Mouse (Mus musculus) midbrain, embryonic 16.5 days (tissue): Measurements from ENCODE around the gene Odf2l. TPM values are rescaled to one million over a fixed set of nuclear protein-coding genes. Genes with fewer than 3 reads are reported as not detected.

Experiments
- ATAC-seq: fragments of 200-750 bp; cut with Nextera tagmentation; 2 replicates; pipeline ENCODE4 v1.8.0; 2017; ENCODE audit warnings: moderate TSS enrichment
- H3K27ac ChIP-seq: fragments of 300-500 bp; sonication (generic); 2 replicates; pipeline ENCODE4 v1.5.1; 2014; ENCODE audit warnings: mild to moderate bottlenecking, low read length, mixed read lengths
- H3K27me3 ChIP-seq: fragments of 300-500 bp; sonication (generic); 2 replicates; pipeline ENCODE4 v1.6.1; 2014; ENCODE audit warnings: low read depth, low read length, mixed read lengths; ENCODE audit not compliant: control insufficient read depth, insufficient read depth
- H3K36me3 ChIP-seq: fragments of 300-500 bp; sonication (generic); 2 replicates; pipeline ENCODE4 v1.6.1; 2014; ENCODE audit warnings: mild to moderate bottlenecking, low read length, moderate library complexity, mixed read lengths; ENCODE audit not compliant: control insufficient read depth, insufficient read depth
- H3K4me1 ChIP-seq: fragments of 300-500 bp; sonication (generic); 2 replicates; pipeline ENCODE4 v1.6.1; 2014; ENCODE audit warnings: mild to moderate bottlenecking, low read length, mixed read lengths; ENCODE audit not compliant: control insufficient read depth, insufficient read depth
- H3K4me2 ChIP-seq: fragments of 300-500 bp; sonication (generic); 2 replicates; pipeline ENCODE4 v1.6.1; 2014; ENCODE audit warnings: mild to moderate bottlenecking, low read length, mixed read lengths
- H3K4me3 ChIP-seq: fragments of 300-500 bp; sonication (generic); 2 replicates; pipeline ENCODE4 v1.5.1; 2014; ENCODE audit warnings: low read depth, mild to moderate bottlenecking, low read length, moderate library complexity, mixed read lengths
- H3K9ac ChIP-seq: fragments of 300-500 bp; sonication (generic); 2 replicates; pipeline ENCODE4 v1.6.1; 2014; ENCODE audit warnings: low read depth, low read length, mixed read lengths
- H3K9me3 ChIP-seq: fragments of 300-500 bp; sonication (generic); replicated peaks from 2 replicates; pipeline ENCODE4 v1.6.1; 2014; ENCODE audit warnings: mild to moderate bottlenecking, low read length, mixed read lengths; ENCODE audit not compliant: control insufficient read depth, poor library complexity, severe bottlenecking
- WGBS: fragments of 180-500 bp; shearing (Covaris S2); extraction: QIAGEN DNeasy Blood & Tissue Kit; methylation state at CpG from one replicate; pipeline ENCODE4 v1.1.7; 2014; 5-methylcytosine and 5-hydroxymethylcytosine counted together
- polyA plus RNA-seq: library from polyadenylated mRNA; unstranded; fragments of >200 nt; fragmentation: Nextera tagmentation; extraction: Ambion mirVana; gene quantifications from 2 replicates; pipeline ENCODE4 v1.2.1, GENCODE M21; 2015

Odf2l gene
- polyA plus RNA-seq, 1 experiment from 2014 or later, result 13.7 TPM

GRCm38 (mm10) chr3:145151092-145151491 lies 32.7 kb downstream of the Odf2l start:
- Histone ChIP-seq H3K9me3 (no peaks in the 10 kb centered on the region), H3K4me3 (no peak overlapping the region), H3K9ac (no peak overlapping the region), H3K27me3 (no peaks in the 10 kb centered on the region), H3K4me2 (no peak overlapping the region), H3K4me1 (no peaks in the 10 kb centered on the region), H3K36me3 (peaks cover 5% of the 10 kb centered on the region; the same call in 1 of the 2 replicates), H3K27ac (no peak overlapping the region)
- no peak for ATAC-seq
- WGBS, result 93% methylated on average over 7 of the region's 7 CpGs

GRCm38 (mm10) chr3:145151933-145152332 lies 33.5 kb downstream of the Odf2l start:
- H3K4me1 ChIP-seq, result no peaks in the 10 kb centered on the region
- peak; percentile 42; the same call in 1 of the 2 replicates for ATAC-seq
- WGBS, result 86% methylated on average over 7 of the region's 7 CpGs

GRCm38 (mm10) chr3:145156883-145157282 lies 38.5 kb downstream of the Odf2l start:
- no peaks in the 10 kb centered on the region for H3K9me3 ChIP-seq
- ATAC-seq, result no peak
- 94% methylated on average over 6 of the region's 6 CpGs for WGBS

More at GRCm38 (mm10) chr3:145151933-145152332, 33.5 kb downstream of the Odf2l start:
- H3K9me3 ChIP-seq, result no peaks in the 10 kb centered on the region
- H3K4me2 ChIP-seq, result no peak overlapping the region
- no peaks in the 10 kb centered on the region for H3K27me3 ChIP-seq
- peaks cover 5% of the 10 kb centered on the region; the same call in 1 of the 2 replicates for H3K36me3 ChIP-seq
- H3K9ac ChIP-seq, result no peak overlapping the region
- H3K27ac ChIP-seq, result no peak overlapping the region
- H3K4me3 ChIP-seq, result no peak overlapping the region

GRCm38 (mm10) chr3:145158441-145158840 lies 40.1 kb downstream of the Odf2l start:
- Histone ChIP-seq H3K9me3 (no peaks in the 10 kb centered on the region), H3K4me1 (no peaks in the 10 kb centered on the region), H3K4me2 (no peak overlapping the region), H3K36me3 (no peaks in the 10 kb centered on the region), H3K9ac (no peak overlapping the region), H3K4me3 (no peak overlapping the region), H3K27me3 (no peaks in the 10 kb centered on the region), H3K27ac (no peak overlapping the region)
- 90% methylated on average over 3 of the region's 3 CpGs for WGBS
- no peak for ATAC-seq

More at GRCm38 (mm10) chr3:145156883-145157282, 38.5 kb downstream of the Odf2l start:
- Histone ChIP-seq H3K27ac (no peak overlapping the region), H3K4me1 (no peaks in the 10 kb centered on the region), H3K4me2 (no peak overlapping the region), H3K4me3 (no peak overlapping the region), H3K27me3 (no peaks in the 10 kb centered on the region), H3K36me3 (no peaks in the 10 kb centered on the region), H3K9ac (no peak overlapping the region)

GRCm38 (mm10) chr3:145166741-145167140 lies 48.4 kb downstream of the Odf2l start:
- ATAC-seq, result no peak

GRCm38 (mm10) chr3:145167766-145168165 lies 49.4 kb downstream of the Odf2l start:
- Histone ChIP-seq H3K36me3 (no peaks in the 10 kb centered on the region), H3K9me3 (no peaks in the 10 kb centered on the region), H3K4me1 (no peaks in the 10 kb centered on the region), H3K4me3 (no peak overlapping the region), H3K9ac (no peak overlapping the region), H3K27me3 (no peaks in the 10 kb centered on the region), H3K4me2 (no peak overlapping the region), H3K27ac (no peak overlapping the region)
- WGBS, result 85% methylated on average over 5 of the region's 5 CpGs
- ATAC-seq, result no peak

More at GRCm38 (mm10) chr3:145166741-145167140, 48.4 kb downstream of the Odf2l start:
- Histone ChIP-seq H3K9ac (no peak overlapping the region), H3K4me3 (no peak overlapping the region), H3K4me1 (no peaks in the 10 kb centered on the region), H3K4me2 (no peak overlapping the region), H3K36me3 (no peaks in the 10 kb centered on the region), H3K9me3 (no peaks in the 10 kb centered on the region), H3K27me3 (no peaks in the 10 kb centered on the region), H3K27ac (no peak overlapping the region)
- WGBS, result 97% methylated on average over 11 of the region's 11 CpGs

GRCm38 (mm10) chr3:145168844-145169696 lies 50.7 kb downstream of the Odf2l start:
- no peak overlapping the region for H3K9ac ChIP-seq
- no peak overlapping the region for H3K4me2 ChIP-seq
- no peaks in the 10 kb centered on the region for H3K36me3 ChIP-seq
- H3K4me1 ChIP-seq, result no peaks in the 10 kb centered on the region
- H3K9me3 ChIP-seq, result no peaks in the 10 kb centered on the region
- 82% methylated on average over 13 of the region's 13 CpGs for WGBS
- no peak overlapping the region for H3K27ac ChIP-seq
- H3K27me3 ChIP-seq, result no peaks in the 10 kb centered on the region
- no peak overlapping the region for H3K4me3 ChIP-seq
- no peak for ATAC-seq

- Histone ChIP-seq H3K27ac (no peak overlapping the region), H3K36me3 (no peaks in the 10 kb centered on the region), H3K4me2 (no peak overlapping the region), H3K4me1 (no peaks in the 10 kb centered on the region), H3K27me3 (no peaks in the 10 kb centered on the region), H3K9ac (no peak overlapping the region), H3K4me3 (no peak overlapping the region), H3K9me3 (no peaks in the 10 kb centered on the region)
- no peak for ATAC-seq
- 91% methylated on average over 4 of the region's 4 CpGs for WGBS
Observed at GRCm38 (mm10) chr3:145170028-145170427, 51.6 kb downstream of the Odf2l start.

GRCm38 (mm10) chr3:145170604-145171389 lies 52.4 kb downstream of the Odf2l start:
- no peaks in the 10 kb centered on the region for H3K36me3 ChIP-seq
- no peak for ATAC-seq
- WGBS, result 91% methylated on average over 6 of the region's 6 CpGs
- H3K9me3 ChIP-seq, result no peaks in the 10 kb centered on the region
- no peak overlapping the region for H3K4me2 ChIP-seq
- no peaks in the 10 kb centered on the region for H3K4me1 ChIP-seq
- no peak overlapping the region for H3K27ac ChIP-seq
- H3K4me3 ChIP-seq, result no peak overlapping the region
- H3K9ac ChIP-seq, result no peak overlapping the region
- H3K27me3 ChIP-seq, result no peaks in the 10 kb centered on the region
